Mouse (Mus musculus) ES-E14 (cell line): ENCODE data around the gene Mov10.

Source experiments
- HCFC1 ChIP-seq: IDR thresholded peaks from 2 replicates; pipeline ENCODE4 v1.6.1; 2012; ENCODE audit warnings: low read length, inconsistent platforms, borderline replicate concordance; ENCODE audit not compliant: insufficient read depth
- MAFK ChIP-seq: IDR thresholded peaks from 2 replicates; pipeline ENCODE4 v1.6.1; 2014; ENCODE audit warnings: mild to moderate bottlenecking, low read depth, low read length, inconsistent platforms; ENCODE audit not compliant: insufficient read depth
- ZC3H11A ChIP-seq: IDR thresholded peaks from 2 replicates; pipeline ENCODE4 v1.6.1; 2012; ENCODE audit warnings: low read depth, mild to moderate bottlenecking, inconsistent platforms, low read length, borderline replicate concordance
- ZNF384 ChIP-seq: IDR thresholded peaks from 2 replicates; pipeline ENCODE4 v1.6.1; 2012; ENCODE audit warnings: low read depth, low read length, inconsistent platforms

- TF ChIP-seq MAFK, result no peak
- no peak for TF ChIP-seq ZNF384
- no peak for TF ChIP-seq HCFC1
- TF ChIP-seq ZC3H11A, result no peak
Observed at GRCm38 (mm10) chr3:104793871-104794828, 24.2 kb downstream of the Mov10 start.
